Mouse (Mus musculus): ENCODE data around the gene Nudt8. TPM values are rescaled to one million over a fixed set of nuclear protein-coding genes. Genes with fewer than 3 reads are reported as not detected.

Gene Nudt8
- total RNA-seq, 1 experiment = 22.4 TPM

GRCm38 (mm10) chr19:4005971-4006370 lies 5.6 kb downstream of the Nudt8 start:
- Histone ChIP-seq H3K27ac (ENCODE audit: insufficient read depth, low read depth, low read length, poor library complexity, severe bottlenecking) (no peak overlapping the region), H3K4me1 (ENCODE audit: control insufficient read depth in 2 of 2, insufficient read depth in 2 of 2, low read length in 2 of 2, poor library complexity in 1 of 2) (peaks cover 0 to 14% of the 10 kb centered on the region in 2 experiments; a peak in 2 of 4 replicates), H3K9ac (ENCODE audit: insufficient read depth, low read depth, low read length, poor library complexity, severe bottlenecking) (no peak overlapping the region), H3K36me3 (ENCODE audit: control insufficient read depth, insufficient read depth, low read length, poor library complexity, severe bottlenecking) (peaks cover 40% of the 10 kb centered on the region), H3K4me3 (ENCODE audit: insufficient read depth in 1 of 2, low read depth in 1 of 2, low read length in 2 of 2, poor library complexity in 1 of 2, severe bottlenecking in 1 of 2) (no peak overlapping the region), H3K9me3 (ENCODE audit: control insufficient read depth, insufficient read depth, low read depth, low read length) (no peaks in the 10 kb centered on the region)
- no peak for DNase-seq (ENCODE audit: low read depth, low spot score)
- in situ Hi-C loops (cut with MboI; ENCODE audit: low sequenced_read_pairs in 2 of 2, unreplicated experiment in 2 of 2) = no loop called here
- no peak for TF ChIP-seq HCFC1 (IDR thresholded peaks at IDR 0.05; ENCODE audit: borderline replicate concordance, insufficient read depth, low read length)
- no peak for TF ChIP-seq MAFK (IDR thresholded peaks at IDR 0.05; ENCODE audit: insufficient read depth, low read depth, low read length)
- TF ChIP-seq CHD2 (IDR thresholded peaks at IDR 0.05; ENCODE audit: low read depth, low read length) = no peak
- TF ChIP-seq ZC3H11A (IDR thresholded peaks at IDR 0.05; ENCODE audit: borderline replicate concordance, low read depth, low read length) = no peak
- TF ChIP-seq ZNF384 (IDR thresholded peaks at IDR 0.05; ENCODE audit: low read depth, low read length) = no peak

GRCm38 (mm10) chr19:4011086-4011485 lies 10.7 kb downstream of the Nudt8 start:
- H3K36me3 ChIP-seq (ENCODE audit: control insufficient read depth, insufficient read depth, low read length, poor library complexity, severe bottlenecking) = peaks cover 39% of the 10 kb centered on the region
- no peak for DNase-seq (ENCODE audit: low read depth, low spot score)
- no peak overlapping the region for H3K9ac ChIP-seq (ENCODE audit: insufficient read depth, low read depth, low read length, poor library complexity, severe bottlenecking)
- in situ Hi-C loops (cut with MboI; ENCODE audit: low sequenced_read_pairs in 2 of 2, unreplicated experiment in 2 of 2) = no loop called here
- no peaks in the 10 kb centered on the region for H3K9me3 ChIP-seq (ENCODE audit: control insufficient read depth, insufficient read depth, low read depth, low read length)
- H3K27ac ChIP-seq (ENCODE audit: insufficient read depth, low read depth, low read length, poor library complexity, severe bottlenecking) = no peak overlapping the region
- TF ChIP-seq MAFK (IDR thresholded peaks at IDR 0.05; ENCODE audit: insufficient read depth, low read depth, low read length) = no peak
- no peak for TF ChIP-seq ZC3H11A (IDR thresholded peaks at IDR 0.05; ENCODE audit: borderline replicate concordance, low read depth, low read length)
- no peak for TF ChIP-seq CHD2 (IDR thresholded peaks at IDR 0.05; ENCODE audit: low read depth, low read length)
- TF ChIP-seq ZNF384 (IDR thresholded peaks at IDR 0.05; ENCODE audit: low read depth, low read length) = no peak
- TF ChIP-seq HCFC1 (IDR thresholded peaks at IDR 0.05; ENCODE audit: borderline replicate concordance, insufficient read depth, low read length) = no peak
- peaks cover 0 to 11% of the 10 kb centered on the region in 2 experiments; a peak in 1 of 4 replicates for H3K4me1 ChIP-seq (ENCODE audit: control insufficient read depth in 2 of 2, insufficient read depth in 2 of 2, low read length in 2 of 2, poor library complexity in 1 of 2)
- no peak overlapping the region for H3K4me3 ChIP-seq (ENCODE audit: insufficient read depth in 1 of 2, low read depth in 1 of 2, low read length in 2 of 2, poor library complexity in 1 of 2, severe bottlenecking in 1 of 2)

GRCm38 (mm10) chr19:4012432-4013022 lies 12.1 kb downstream of the Nudt8 start, which contains the start of gene Ndufv1:
Gene Ndufv1 (minus strand): TSS chr19:4012806.
- Histone ChIP-seq H3K4me3 (ENCODE audit: insufficient read depth in 1 of 2, low read depth in 1 of 2, low read length in 2 of 2, poor library complexity in 1 of 2, severe bottlenecking in 1 of 2) (peak within 1 kb of the TSS; percentile 90 to 98), H3K9ac (ENCODE audit: insufficient read depth, low read depth, low read length, poor library complexity, severe bottlenecking) (peak within 1 kb of the TSS; percentile 92), H3K4me1 (ENCODE audit: control insufficient read depth in 2 of 2, insufficient read depth in 2 of 2, low read length in 2 of 2, poor library complexity in 1 of 2) (peaks cover 0 to 13% of the 10 kb centered on the region in 2 experiments; a peak in 1 of 4 replicates), H3K27ac (ENCODE audit: insufficient read depth, low read depth, low read length, poor library complexity, severe bottlenecking) (peak within 1 kb of the TSS; percentile 20; the same call in 1 of the 2 replicates), H3K36me3 (ENCODE audit: control insufficient read depth, insufficient read depth, low read length, poor library complexity, severe bottlenecking) (peaks cover 28% of the 10 kb centered on the region), H3K9me3 (ENCODE audit: control insufficient read depth, insufficient read depth, low read depth, low read length) (no peaks in the 10 kb centered on the region)
- TF ChIP-seq CHD2 (IDR thresholded peaks at IDR 0.05; ENCODE audit: low read depth, low read length) (peak; percentile 20; the same call in 1 of the 2 replicates), ZNF384 (IDR thresholded peaks at IDR 0.05; ENCODE audit: low read depth, low read length) (no peak), ZC3H11A (IDR thresholded peaks at IDR 0.05; ENCODE audit: borderline replicate concordance, low read depth, low read length) (peak; percentile 62), MAFK (IDR thresholded peaks at IDR 0.05; ENCODE audit: insufficient read depth, low read depth, low read length) (no peak), HCFC1 (IDR thresholded peaks at IDR 0.05; ENCODE audit: borderline replicate concordance, insufficient read depth, low read length) (peak; percentile 99)
- peak; percentile 99 for DNase-seq (ENCODE audit: low read depth, low spot score)
- in situ Hi-C loops (cut with MboI; ENCODE audit: low sequenced_read_pairs in 2 of 2, unreplicated experiment in 2 of 2) = no loop called here

- peak overlapping the region; percentile 64 for H3K9ac ChIP-seq (ENCODE audit: insufficient read depth, low read depth, low read length, poor library complexity, severe bottlenecking)
- TF ChIP-seq ZC3H11A (IDR thresholded peaks at IDR 0.05; ENCODE audit: borderline replicate concordance, low read depth, low read length) (no peak), MAFK (IDR thresholded peaks at IDR 0.05; ENCODE audit: insufficient read depth, low read depth, low read length) (no peak), ZNF384 (IDR thresholded peaks at IDR 0.05; ENCODE audit: low read depth, low read length) (no peak), CHD2 (IDR thresholded peaks at IDR 0.05; ENCODE audit: low read depth, low read length) (no peak), HCFC1 (IDR thresholded peaks at IDR 0.05; ENCODE audit: borderline replicate concordance, insufficient read depth, low read length) (no peak)
- H3K36me3 ChIP-seq (ENCODE audit: control insufficient read depth, insufficient read depth, low read length, poor library complexity, severe bottlenecking) = peaks cover 23% of the 10 kb centered on the region
- H3K4me3 ChIP-seq (ENCODE audit: insufficient read depth in 1 of 2, low read depth in 1 of 2, low read length in 2 of 2, poor library complexity in 1 of 2, severe bottlenecking in 1 of 2) = peak overlapping the region; percentile 58 to 69
- H3K27ac ChIP-seq (ENCODE audit: insufficient read depth, low read depth, low read length, poor library complexity, severe bottlenecking) = no peak overlapping the region
- no peaks in the 10 kb centered on the region for H3K9me3 ChIP-seq (ENCODE audit: control insufficient read depth, insufficient read depth, low read depth, low read length)
- in situ Hi-C loops (cut with MboI; ENCODE audit: low sequenced_read_pairs in 2 of 2, unreplicated experiment in 2 of 2) = no loop called here
- peaks cover 0 to 15% of the 10 kb centered on the region in 2 experiments; a peak in 1 of 4 replicates for H3K4me1 ChIP-seq (ENCODE audit: control insufficient read depth in 2 of 2, insufficient read depth in 2 of 2, low read length in 2 of 2, poor library complexity in 1 of 2)
- DNase-seq (ENCODE audit: low read depth, low spot score) = no peak
These were observed 12.7 kb downstream of the Nudt8 start for GRCm38 (mm10) chr19:4013066-4013465.
